Mouse (Mus musculus) limb, embryonic 10.5 days (tissue): ENCODE data around the gene Olfr372. TPM values are rescaled to one million over a fixed set of nuclear protein-coding genes. Genes with fewer than 3 reads are reported as not detected.
"Not testable (repeated sequence)": the region's sequence is repeated elsewhere in the genome, so short reads cannot be mapped to it uniquely, and the experiment has no call there.

Source experiments
- DNase-seq: peaks from one replicate; pipeline ENCODE4 v3.0.0-alpha.2; 2017; ENCODE audit warnings: low spot score
- H3K27ac ChIP-seq: fragments of 300-500 bp; sonication (generic); 2 replicates; pipeline ENCODE4 v1.5.1; 2016; ENCODE audit warnings: mild to moderate bottlenecking
- H3K27me3 ChIP-seq: fragments of 300-500 bp; sonication (generic); 2 replicates; pipeline ENCODE4 v1.6.1; 2016; ENCODE audit warnings: low read depth, mild to moderate bottlenecking; ENCODE audit not compliant: poor library complexity, severe bottlenecking
- H3K36me3 ChIP-seq: fragments of 300-500 bp; sonication (generic); 2 replicates; pipeline ENCODE4 v1.6.1; 2016; ENCODE audit warnings: mild to moderate bottlenecking, moderate library complexity
- H3K4me1 ChIP-seq: fragments of 300-500 bp; sonication (generic); 2 replicates; pipeline ENCODE4 v1.6.1; 2016
- H3K4me3 ChIP-seq: fragments of 300-500 bp; sonication (generic); 2 replicates; pipeline ENCODE4 v1.5.1; 2016; ENCODE audit warnings: mild to moderate bottlenecking, moderate library complexity
- H3K9me3 ChIP-seq: fragments of 300-500 bp; sonication (generic); replicated peaks from 2 replicates; pipeline ENCODE4 v1.6.1; 2016; ENCODE audit warnings: mild to moderate bottlenecking
- WGBS: fragments of 180-500 bp; shearing (Covaris S2); methylation state at CpG from one replicate; pipeline ENCODE4 v1.1.7; 2016; 5-methylcytosine and 5-hydroxymethylcytosine counted together
- polyA plus RNA-seq: library from polyadenylated mRNA; unstranded; fragments of >200 nt; fragmentation: Nextera tagmentation; extraction: Ambion mirVana; gene quantifications from 2 replicates; pipeline ENCODE4 v1.2.1, GENCODE M21; 2016

The Olfr372 gene
- polyA plus RNA-seq, result not detected in 2 replicates

DNA sequence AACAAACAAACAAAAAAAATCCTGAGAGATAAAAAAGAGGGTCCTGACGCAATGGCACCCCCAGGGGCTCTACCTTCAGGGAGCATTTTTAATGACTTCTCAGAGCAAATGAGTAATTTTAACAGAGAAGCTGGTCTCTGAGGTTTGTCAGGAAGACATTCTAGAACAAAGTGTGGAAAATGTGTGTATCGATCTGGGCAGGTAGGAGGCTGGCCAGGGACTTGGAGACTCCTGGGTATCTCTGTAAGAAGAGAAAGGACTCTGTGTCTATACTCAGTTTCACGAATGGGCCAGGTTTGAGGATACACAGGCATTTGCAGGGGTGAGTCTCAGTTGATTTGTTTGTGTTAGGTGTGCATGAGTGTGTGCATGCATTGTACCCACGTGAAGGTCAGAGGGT, at the start of gene Olfr372:
TSS of gene Olfr372 (plus strand) at position 301 of the 400 bp plus-strand sequence.
- H3K4me1 ChIP-seq, H3K27ac ChIP-seq, H3K9me3 ChIP-seq, DNase-seq, H3K36me3 ChIP-seq, H3K4me3 ChIP-seq, H3K27me3 ChIP-seq: not testable (repeated sequence)
- WGBS, result 80% methylated on average over 4 of the region's 4 CpGs

GRCm38 (mm10) chr8:71999434-71999833, 41.6 kb upstream of the Olfr372 start:
- Histone ChIP-seq H3K27ac (no peak overlapping the region), H3K4me1 (no peaks in the 10 kb centered on the region), H3K36me3 (no peaks in the 10 kb centered on the region), H3K27me3 (no peaks in the 10 kb centered on the region), H3K4me3 (no peak overlapping the region), H3K9me3 (no peaks in the 10 kb centered on the region)
- DNase-seq, result no peak
- 87% methylated on average over 1 of the region's 1 CpGs for WGBS

- H3K4me3 ChIP-seq, result no peak overlapping the region
- no peak for DNase-seq
- no peaks in the 10 kb centered on the region for H3K9me3 ChIP-seq
- H3K4me1 ChIP-seq, result no peaks in the 10 kb centered on the region
- H3K27ac ChIP-seq, result no peak overlapping the region
- WGBS, result 69% methylated on average over 3 of the region's 3 CpGs
- H3K36me3 ChIP-seq, result no peaks in the 10 kb centered on the region
- H3K27me3 ChIP-seq, result no peaks in the 10 kb centered on the region
Measured at GRCm38 (mm10) chr8:72000223-72000622, 40.8 kb upstream of the Olfr372 start.

- H3K4me3 ChIP-seq, result no peak overlapping the region
- DNase-seq, result no peak
- no peak overlapping the region for H3K27ac ChIP-seq
Measured at GRCm38 (mm10) chr8:72002942-72003341, 38.1 kb upstream of the Olfr372 start.

DNA sequence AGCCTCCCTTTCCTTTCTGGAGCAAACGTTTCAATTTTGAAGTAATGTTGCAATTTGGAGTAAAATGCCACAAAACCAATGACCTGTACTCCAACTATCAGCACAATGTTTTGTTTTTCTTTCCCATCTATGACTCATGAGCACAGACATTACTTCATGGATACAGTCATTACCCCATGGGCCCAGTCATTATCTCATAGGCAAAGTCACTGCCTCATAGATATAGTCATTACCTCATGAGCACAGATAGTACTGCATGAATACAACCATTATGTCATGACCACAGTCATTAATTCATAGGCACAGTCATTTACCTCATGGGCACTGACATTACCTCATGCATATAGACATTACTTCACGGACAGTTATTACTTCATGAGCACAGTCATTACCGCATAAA, 35.1 kb upstream of the Olfr372 start:
- no peak for DNase-seq
- Histone ChIP-seq H3K27ac (no peak overlapping the region), H3K4me3 (no peak overlapping the region), H3K9me3 (no peaks in the 10 kb centered on the region), H3K4me1 (no peaks in the 10 kb centered on the region), H3K36me3 (no peaks in the 10 kb centered on the region), H3K27me3 (no peaks in the 10 kb centered on the region)
- WGBS, result 90% methylated on average over 3 of the region's 3 CpGs

More at GRCm38 (mm10) chr8:72002942-72003341, 38.1 kb upstream of the Olfr372 start:
- Histone ChIP-seq H3K27me3 (no peaks in the 10 kb centered on the region), H3K9me3 (no peaks in the 10 kb centered on the region), H3K4me1 (no peaks in the 10 kb centered on the region), H3K36me3 (no peaks in the 10 kb centered on the region)

- 85% methylated on average over 1 of the region's 1 CpGs for WGBS
- no peak overlapping the region for H3K4me3 ChIP-seq
- no peaks in the 10 kb centered on the region for H3K27me3 ChIP-seq
- DNase-seq, result no peak
- H3K36me3 ChIP-seq, result no peaks in the 10 kb centered on the region
- H3K4me1 ChIP-seq, result no peaks in the 10 kb centered on the region
- no peaks in the 10 kb centered on the region for H3K9me3 ChIP-seq
- H3K27ac ChIP-seq, result no peak overlapping the region
Measured at GRCm38 (mm10) chr8:72006763-72007162, 34.3 kb upstream of the Olfr372 start.

DNA sequence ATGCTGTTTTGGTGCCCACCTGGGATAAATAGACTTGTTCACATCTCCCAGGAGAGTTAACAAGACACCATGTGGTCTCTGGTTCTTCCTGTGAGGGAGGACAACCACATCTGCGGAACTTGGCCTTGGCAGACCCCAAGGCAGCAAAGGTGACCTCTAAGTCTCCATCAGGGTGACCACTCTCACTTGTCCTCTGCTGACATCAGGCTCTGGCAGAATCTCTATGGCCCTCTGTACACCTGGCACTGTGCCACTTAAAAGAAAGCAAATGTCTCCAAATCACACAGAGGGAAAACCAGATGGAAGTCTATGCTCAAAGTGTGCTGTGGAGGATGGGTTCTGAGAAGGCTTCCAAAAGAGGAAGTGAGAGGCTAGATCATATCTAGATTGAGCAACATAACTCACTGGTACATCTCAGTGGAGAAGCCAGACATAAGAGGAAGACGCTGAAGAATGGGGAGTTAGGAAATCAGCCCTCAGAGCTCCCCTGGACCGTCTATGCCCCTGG, 32.8 kb upstream of the Olfr372 start:
- WGBS, result 72% methylated on average over 3 of the region's 3 CpGs
- Histone ChIP-seq H3K36me3 (no peaks in the 10 kb centered on the region), H3K9me3 (no peaks in the 10 kb centered on the region), H3K27ac (no peak overlapping the region), H3K4me3 (no peak overlapping the region), H3K27me3 (no peaks in the 10 kb centered on the region), H3K4me1 (no peaks in the 10 kb centered on the region)
- DNase-seq, result no peak

DNA sequence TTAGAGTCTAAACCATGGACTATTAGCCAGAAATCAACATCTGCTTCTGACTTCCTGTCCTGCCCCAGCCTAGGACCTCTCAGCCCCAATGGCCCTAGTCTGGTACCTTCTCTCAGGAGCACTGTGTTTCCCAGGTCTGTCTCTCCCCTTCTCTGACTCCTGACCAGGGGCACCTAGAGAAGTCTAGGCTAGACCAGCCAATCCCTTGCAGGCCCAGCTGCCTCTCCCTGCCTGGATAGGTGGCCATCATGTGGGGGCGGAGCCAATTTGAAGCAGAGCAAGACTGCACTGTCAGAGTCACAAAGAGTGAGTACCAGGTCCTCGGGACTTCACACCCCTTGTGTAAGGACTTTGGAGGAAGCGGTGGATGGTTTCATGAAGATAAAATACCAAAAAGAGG, 31.5 kb upstream of the Olfr372 start, which contains the start of gene Cyp4f18:
TSS of gene Cyp4f18 (minus strand) at position 154 of the 400 bp plus-strand sequence.
- 68% methylated on average over 3 of the region's 3 CpGs for whole genome bisulfite sequencing
- Histone ChIP-seq H3K27me3 (no peaks in the 10 kb centered on the region), H3K4me3 (no peak within 1 kb of the TSS), H3K36me3 (no peaks in the 10 kb centered on the region), H3K4me1 (no peaks in the 10 kb centered on the region), H3K27ac (no peak within 1 kb of the TSS), H3K9me3 (no peaks in the 10 kb centered on the region)
- DNase-seq, result no peak

DNA sequence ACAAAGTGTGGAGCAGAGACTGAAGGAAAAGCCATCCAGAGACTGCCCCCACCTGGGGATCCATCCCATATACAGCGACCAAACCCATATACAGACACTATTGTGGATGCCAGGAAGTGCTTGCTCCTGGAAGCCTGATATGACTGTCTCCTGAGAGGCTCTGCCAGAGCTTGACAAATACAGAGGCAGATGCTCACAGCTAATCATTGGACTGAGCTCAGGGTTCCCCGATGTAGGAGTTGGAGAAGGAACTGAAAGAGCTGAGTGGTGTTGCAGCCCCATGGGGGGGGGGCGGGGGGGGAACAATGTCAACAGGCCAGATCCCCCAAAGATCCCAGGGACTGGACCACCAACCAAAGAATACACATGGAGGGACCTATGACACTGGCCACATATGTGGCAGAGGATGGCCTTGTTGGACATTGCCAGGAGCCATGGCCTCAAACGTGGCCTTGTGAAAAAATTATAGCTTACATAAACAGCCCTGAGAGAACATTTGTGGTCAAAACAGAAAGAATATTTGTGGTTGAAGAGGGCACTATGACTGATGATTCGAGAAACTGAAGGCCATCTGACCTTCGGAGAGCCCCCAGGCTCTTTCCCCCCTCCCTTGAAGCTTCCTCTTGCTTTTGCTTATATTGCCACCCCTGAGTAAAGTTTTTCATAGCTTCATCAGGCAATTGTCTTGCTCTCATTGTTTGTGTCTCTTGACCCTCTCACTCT, 27.4 kb upstream of the Olfr372 start:
- not testable (repeated sequence) for H3K9me3 ChIP-seq, H3K4me3 ChIP-seq, H3K27me3 ChIP-seq, H3K27ac ChIP-seq, H3K36me3 ChIP-seq, H3K4me1 ChIP-seq
- DNase-seq, result peak; percentile 11
- 83% methylated on average over 6 of the region's 6 CpGs for WGBS

- not testable (repeated sequence) for H3K4me3 ChIP-seq, H3K4me1 ChIP-seq, H3K9me3 ChIP-seq, DNase-seq, H3K36me3 ChIP-seq, H3K27me3 ChIP-seq, H3K27ac ChIP-seq
- WGBS, result 82% methylated on average over 2 of the region's 2 CpGs
Measured at GRCm38 (mm10) chr8:72017339-72017738, 23.7 kb upstream of the Olfr372 start.

- 86% methylated on average over 2 of the region's 2 CpGs for WGBS
- H3K27ac ChIP-seq, result no peak overlapping the region
- H3K36me3 ChIP-seq, result no peaks in the 10 kb centered on the region
- H3K4me3 ChIP-seq, result no peak overlapping the region
- no peaks in the 10 kb centered on the region for H3K27me3 ChIP-seq
- H3K4me1 ChIP-seq, result no peaks in the 10 kb centered on the region
- peak; percentile 12 for DNase-seq
- no peaks in the 10 kb centered on the region for H3K9me3 ChIP-seq
Measured at GRCm38 (mm10) chr8:72018141-72018540, 22.9 kb upstream of the Olfr372 start.

- H3K27me3 ChIP-seq, H3K4me3 ChIP-seq, H3K36me3 ChIP-seq, H3K4me1 ChIP-seq, H3K9me3 ChIP-seq, H3K27ac ChIP-seq: not testable (repeated sequence)
- DNase-seq, result peak; percentile 14
- 89% methylated on average over 1 of the region's 1 CpGs for WGBS
Measured at GRCm38 (mm10) chr8:72019022-72019421, 22.0 kb upstream of the Olfr372 start.

DNA sequence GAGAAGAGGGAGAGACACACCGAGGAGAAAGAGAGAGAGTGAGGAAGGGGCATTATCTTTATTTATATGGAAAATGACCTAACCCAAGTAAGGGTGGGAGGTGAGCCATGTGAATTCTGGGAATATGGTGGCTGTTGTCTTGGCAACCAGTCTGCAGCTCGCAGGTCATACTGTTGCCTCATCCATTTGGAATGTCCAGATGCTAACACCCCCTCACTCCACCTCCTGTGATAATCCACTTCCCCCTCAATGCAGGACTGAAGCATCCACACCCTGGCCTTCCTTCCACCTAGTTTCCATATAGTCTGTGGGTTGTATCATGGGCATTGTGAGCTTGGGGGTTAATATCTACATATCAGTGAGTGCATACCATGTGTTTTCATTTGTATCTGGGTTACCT, 21.2 kb upstream of the Olfr372 start:
- Histone ChIP-seq H3K9me3 (no peaks in the 10 kb centered on the region), H3K27ac (no peak overlapping the region), H3K4me1 (no peaks in the 10 kb centered on the region), H3K4me3 (no peak overlapping the region), H3K27me3 (no peaks in the 10 kb centered on the region), H3K36me3 (no peaks in the 10 kb centered on the region)
- peak; percentile 18 for DNase-seq
- 68% methylated on average over 2 of the region's 2 CpGs for WGBS

DNA sequence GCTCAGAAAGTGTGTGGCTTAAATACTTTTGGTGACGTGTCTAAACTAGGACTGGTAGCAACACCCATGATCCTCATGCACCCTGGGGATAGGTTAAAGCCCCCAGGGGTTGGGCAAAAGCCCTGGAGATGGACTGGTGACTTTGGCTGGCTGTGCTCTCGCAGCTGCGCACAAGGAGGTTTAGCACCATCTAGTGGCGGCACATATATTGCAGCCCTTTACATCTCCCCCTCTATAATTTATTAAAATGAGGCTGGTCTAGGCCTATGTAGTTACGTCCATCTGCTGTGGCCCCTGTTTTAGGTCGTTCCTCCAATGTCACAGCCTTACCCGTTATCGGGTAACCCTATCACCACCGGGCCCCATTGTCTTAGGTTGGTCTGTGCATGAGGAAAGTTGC, 16.1 kb upstream of the Olfr372 start:
- H3K9me3 ChIP-seq, H3K27ac ChIP-seq, DNase-seq, H3K36me3 ChIP-seq, H3K27me3 ChIP-seq, H3K4me1 ChIP-seq, H3K4me3 ChIP-seq: not testable (repeated sequence)
- 19% methylated on average over 5 of the region's 9 CpGs for WGBS
